ENCODE assay signal across 8 mouse cellular contexts in genomic region chrX:77795858-77796174, GRCm38 (mm10). TPM values are rescaled to one million over a fixed set of nuclear protein-coding genes. Genes with fewer than 3 reads are reported as not detected.
DNase-seq lines count a peak whose midpoint lies in the region; ATAC-seq lines count a peak whose summit lies in the region.

No protein-coding gene starts in this region.

- intact Hi-C loops in left cerebral cortex, postnatal 10 days (cut with DNase I) = no loop called here

- DNase-seq in gastrocnemius, postnatal 10 days = peak; percentile 81
- peak; percentile 83 to 92 for DNase-seq in left cerebral cortex, postnatal 10 days (ENCODE audit: extremely low spot score in 1 of 2, low spot score in 2 of 2)
- DNase-seq in right cerebral cortex, postnatal 10 days (ENCODE audit: low spot score in 2 of 2) = peak; percentile 92
- peak; percentile 90 for DNase-seq in urinary bladder, postnatal 14 days (ENCODE audit: low spot score)

- peak; percentile 88 for ATAC-seq in activated CD4-positive, CD25-positive, alpha-beta regulatory T cell, adult 4 months
- peak; percentile 86 for ATAC-seq in common myeloid progenitor, adult 5-6 weeks (replicated peaks; ENCODE audit: low read depth, poor library complexity, severe bottlenecking)
- ATAC-seq in inflammation-experienced regulatory T-cells, adult 6 months = peak; percentile 87
- peak; percentile 89 for ATAC-seq in megakaryocyte progenitor cell, adult 5-6 weeks (replicated peaks; ENCODE audit: poor library complexity)

RNA-seq across cellular contexts. Expression of gene Prkx, which starts 0.3 kb away (rescaled TPM):
- polyA plus RNA-seq in activated CD4-positive, CD25-positive, alpha-beta regulatory T cell, adult 4 months (2017; shearing (Covaris generic)) = 10 to 100 TPM; 32.3 to 40.0 TPM
- total RNA-seq in common myeloid progenitor, adult 5-6 weeks (2017) = 9.8 and 12.5 TPM in 2 replicates
- total RNA-seq in gastrocnemius, postnatal 10 days (2021) = 1 to 10 TPM; 4.7 to 5.5 TPM
- 10 to 100 TPM; 22.8 to 37.5 (median 24.9) TPM for polyA plus RNA-seq in inflammation-experienced regulatory T-cells, adult 6 months (2017; shearing (Covaris generic))
- 10 to 100 TPM; 11.6 to 12.1 TPM for total RNA-seq in left cerebral cortex, postnatal 10 days (2021)
- total RNA-seq in megakaryocyte progenitor cell, adult 5-6 weeks (2015) = 14.6 and 14.9 TPM in 2 replicates
- 5.7 TPM in 2 replicates for total RNA-seq in megakaryocyte progenitor cell, adult 5-6 weeks (2017)

RNA-seq across cellular contexts. Expression of gene Pbsn, which starts 57.6 kb away (rescaled TPM):
- not detected for polyA plus RNA-seq in activated CD4-positive, CD25-positive, alpha-beta regulatory T cell, adult 4 months (2017; shearing (Covaris generic))
- not detected in 2 replicates for total RNA-seq in common myeloid progenitor, adult 5-6 weeks (2017)
- total RNA-seq in gastrocnemius, postnatal 10 days (2021) = not detected
- polyA plus RNA-seq in inflammation-experienced regulatory T-cells, adult 6 months (2017; shearing (Covaris generic)) = not detected
- total RNA-seq in left cerebral cortex, postnatal 10 days (2021) = not detected
- not detected in 2 replicates for total RNA-seq in megakaryocyte progenitor cell, adult 5-6 weeks (2015)
- not detected in 2 replicates for total RNA-seq in megakaryocyte progenitor cell, adult 5-6 weeks (2017)

Comparison
In these comparisons a context has a peak if more than half of its experiments do, and no peak if none do; other contexts are left out.
1. Peak in every context shown above with its lines: DNase-seq and ATAC-seq.